Mouse (Mus musculus) hindbrain, embryonic 12.5 days (tissue): ENCODE results near the gene Hoxd4. TPM values are rescaled to one million over a fixed set of nuclear protein-coding genes. Genes with fewer than 3 reads are reported as not detected.

Source experiments
- ATAC-seq: fragments of 200-750 bp; cut with Nextera tagmentation; 2 replicates; pipeline ENCODE4 v1.8.0; 2017; ENCODE audit warnings: moderate TSS enrichment; ENCODE audit not compliant: low FRiP score
- H3K27ac ChIP-seq: fragments of 300-500 bp; sonication (generic); 2 replicates; pipeline ENCODE4 v1.5.1; 2016; ENCODE audit warnings: mild to moderate bottlenecking
- H3K27me3 ChIP-seq: fragments of 300-500 bp; sonication (generic); 2 replicates; pipeline ENCODE4 v1.6.1; 2016; ENCODE audit warnings: mild to moderate bottlenecking
- H3K36me3 ChIP-seq: fragments of 300-500 bp; sonication (generic); 2 replicates; pipeline ENCODE4 v1.6.1; 2016; ENCODE audit warnings: mild to moderate bottlenecking
- H3K4me1 ChIP-seq: fragments of 300-500 bp; sonication (generic); 2 replicates; pipeline ENCODE4 v1.6.1; 2016
- H3K4me2 ChIP-seq: fragments of 300-500 bp; sonication (generic); replicated peaks from 2 replicates; pipeline ENCODE4 v1.6.1; 2016; ENCODE audit warnings: mild to moderate bottlenecking
- H3K4me3 ChIP-seq: fragments of 300-500 bp; sonication (generic); 2 replicates; pipeline ENCODE4 v1.5.1; 2016; ENCODE audit warnings: mild to moderate bottlenecking
- H3K9ac ChIP-seq: fragments of 300-500 bp; sonication (generic); 2 replicates; pipeline ENCODE4 v1.6.1; 2016; ENCODE audit warnings: mild to moderate bottlenecking, moderate library complexity
- H3K9me3 ChIP-seq: fragments of 300-500 bp; sonication (generic); replicated peaks from 2 replicates; pipeline ENCODE4 v1.6.1; 2016; ENCODE audit warnings: mild to moderate bottlenecking
- WGBS: fragments of 180-500 bp; shearing (Covaris S2); methylation state at CpG from one replicate; pipeline ENCODE4 v1.1.7; 2016; 5-methylcytosine and 5-hydroxymethylcytosine counted together
- polyA plus RNA-seq: library from polyadenylated mRNA; unstranded; fragments of >200 nt; fragmentation: Nextera tagmentation; extraction: Ambion mirVana; gene quantifications from 2 replicates; pipeline ENCODE4 v1.2.1, GENCODE M21; 2016

The Hoxd4 gene
- polyA plus RNA-seq, 1 experiment from 2014 or later: 3.6 TPM

DNA sequence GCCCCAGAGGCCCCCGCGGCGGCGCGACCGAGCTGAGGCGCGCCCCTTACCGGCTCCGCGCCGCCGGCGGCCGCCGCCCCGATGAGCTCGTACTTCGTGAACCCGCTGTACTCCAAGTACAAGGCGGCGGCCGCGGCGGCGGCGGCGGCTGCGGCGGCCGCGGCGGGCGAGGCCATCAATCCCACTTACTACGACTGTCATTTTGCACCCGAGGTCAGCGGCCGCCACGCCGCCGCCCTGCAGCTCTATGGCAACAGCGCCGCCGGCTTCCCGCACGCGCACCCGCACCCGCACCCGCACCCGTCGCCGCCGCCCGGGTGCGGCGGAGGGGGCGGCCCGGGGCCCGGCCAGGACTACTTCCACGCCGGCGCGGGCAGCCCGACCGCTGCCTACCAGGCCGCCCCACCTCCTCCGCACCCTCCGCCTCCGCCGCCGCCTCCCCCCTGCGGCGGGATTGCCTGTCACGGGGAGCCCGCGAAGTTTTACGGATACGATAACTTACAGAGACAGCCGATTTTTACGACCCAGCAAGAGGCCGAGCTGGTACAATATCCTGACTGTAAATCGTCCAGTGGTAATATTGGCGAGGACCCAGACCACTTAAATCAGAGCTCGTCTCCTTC lies 6.2 kb upstream of the Hoxd4 start:
- Histone ChIP-seq H3K27me3 (peaks cover 89% of the 10 kb centered on the region), H3K27ac (no peak overlapping the region), H3K9me3 (no peaks in the 10 kb centered on the region), H3K4me3 (peak overlapping the region; percentile 36), H3K36me3 (no peaks in the 10 kb centered on the region), H3K9ac (peak overlapping the region; percentile 49; the same call in 1 of the 2 replicates), H3K4me2 (peak overlapping the region; percentile 60), H3K4me1 (peaks cover 11% of the 10 kb centered on the region)
- 1% methylated on average over 62 of the region's 85 CpGs for WGBS
- peak; percentile 19; the same call in 1 of the 2 replicates for ATAC-seq

DNA sequence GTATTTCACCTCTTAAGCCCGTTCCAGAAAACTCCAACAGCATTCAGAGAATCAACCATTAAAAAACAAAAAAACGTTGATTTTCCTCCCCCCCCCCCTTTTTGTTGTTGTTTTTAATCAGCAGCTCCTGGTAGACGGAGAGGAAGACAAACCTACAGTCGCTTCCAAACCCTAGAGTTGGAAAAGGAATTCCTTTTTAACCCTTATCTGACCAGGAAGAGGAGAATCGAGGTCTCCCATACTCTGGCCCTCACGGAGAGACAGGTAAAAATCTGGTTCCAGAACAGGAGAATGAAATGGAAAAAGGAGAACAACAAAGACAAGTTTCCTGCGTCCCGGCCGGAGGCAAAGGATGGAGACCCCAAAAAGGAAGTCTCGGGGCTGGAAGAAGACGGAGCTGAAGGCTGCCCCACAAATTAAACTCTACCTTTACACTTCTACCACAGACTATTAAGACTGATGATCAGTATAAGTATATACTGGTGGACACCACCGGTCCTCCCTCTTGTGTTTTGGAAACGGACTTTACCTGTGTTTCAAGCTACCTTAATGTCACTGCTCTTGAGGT lies 5.3 kb upstream of the Hoxd4 start:
- Histone ChIP-seq H3K27ac (no peak overlapping the region), H3K4me2 (no peak overlapping the region), H3K4me1 (peaks cover 11% of the 10 kb centered on the region), H3K9me3 (no peaks in the 10 kb centered on the region), H3K36me3 (no peaks in the 10 kb centered on the region), H3K4me3 (no peak overlapping the region), H3K27me3 (peaks cover 89% of the 10 kb centered on the region), H3K9ac (no peak overlapping the region)
- WGBS: 2% methylated on average over 13 of the region's 13 CpGs
- no peak for ATAC-seq

DNA sequence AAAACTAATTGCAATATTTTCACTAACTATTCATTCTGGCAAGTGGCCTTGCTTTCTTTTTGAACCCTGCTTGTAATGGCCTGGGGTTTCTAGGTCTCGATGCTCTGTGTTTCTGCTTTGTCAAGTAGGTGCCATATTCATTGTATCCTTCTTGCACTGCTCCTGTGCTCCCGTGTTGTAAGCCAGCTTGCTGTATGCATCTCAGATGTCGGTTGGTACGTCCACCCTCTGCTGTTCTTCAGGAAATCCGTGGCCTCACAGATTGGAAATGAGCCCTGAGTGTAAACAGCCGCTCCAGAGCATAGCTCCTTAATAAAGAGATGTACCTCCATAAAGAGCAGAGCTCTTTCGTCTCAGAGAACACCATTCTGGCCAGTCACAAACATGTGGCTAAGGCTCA lies 4.1 kb upstream of the Hoxd4 start:
- H3K9me3 ChIP-seq: no peaks in the 10 kb centered on the region
- H3K27ac ChIP-seq: no peak overlapping the region
- no peak overlapping the region for H3K4me2 ChIP-seq
- WGBS: 6% methylated on average over 7 of the region's 7 CpGs
- ATAC-seq: no peak
- peaks cover 18% of the 10 kb centered on the region for H3K4me1 ChIP-seq
- no peak overlapping the region for H3K9ac ChIP-seq
- H3K4me3 ChIP-seq: no peak overlapping the region
- peaks cover 91% of the 10 kb centered on the region for H3K27me3 ChIP-seq
- no peaks in the 10 kb centered on the region for H3K36me3 ChIP-seq

DNA sequence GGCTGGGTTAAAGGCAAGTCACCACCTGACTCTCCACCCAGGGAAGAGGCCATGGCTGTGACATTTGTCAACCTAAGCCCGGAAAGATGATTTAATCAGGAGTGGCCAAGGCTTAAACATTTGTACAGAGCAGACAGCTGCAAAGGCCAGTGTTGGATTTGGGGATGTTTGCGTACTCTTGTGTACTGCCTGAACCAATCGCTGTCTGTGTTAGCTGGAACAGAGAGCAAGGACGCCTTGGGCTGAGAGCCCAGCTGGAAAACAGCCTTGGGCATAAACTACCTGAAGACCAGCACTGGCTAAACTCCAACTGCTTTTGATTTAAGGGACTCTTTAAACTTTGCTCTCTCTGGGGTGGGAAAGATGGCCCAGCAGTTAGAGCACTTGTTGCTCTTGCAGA lies 3.1 kb upstream of the Hoxd4 start:
- Histone ChIP-seq H3K9ac (no peak overlapping the region), H3K9me3 (no peaks in the 10 kb centered on the region), H3K4me1 (peaks cover 18% of the 10 kb centered on the region), H3K4me2 (no peak overlapping the region), H3K4me3 (no peak overlapping the region), H3K27ac (no peak overlapping the region), H3K36me3 (no peaks in the 10 kb centered on the region), H3K27me3 (peaks cover 92% of the 10 kb centered on the region)
- WGBS: 7% methylated on average over 4 of the region's 4 CpGs
- ATAC-seq: no peak

DNA sequence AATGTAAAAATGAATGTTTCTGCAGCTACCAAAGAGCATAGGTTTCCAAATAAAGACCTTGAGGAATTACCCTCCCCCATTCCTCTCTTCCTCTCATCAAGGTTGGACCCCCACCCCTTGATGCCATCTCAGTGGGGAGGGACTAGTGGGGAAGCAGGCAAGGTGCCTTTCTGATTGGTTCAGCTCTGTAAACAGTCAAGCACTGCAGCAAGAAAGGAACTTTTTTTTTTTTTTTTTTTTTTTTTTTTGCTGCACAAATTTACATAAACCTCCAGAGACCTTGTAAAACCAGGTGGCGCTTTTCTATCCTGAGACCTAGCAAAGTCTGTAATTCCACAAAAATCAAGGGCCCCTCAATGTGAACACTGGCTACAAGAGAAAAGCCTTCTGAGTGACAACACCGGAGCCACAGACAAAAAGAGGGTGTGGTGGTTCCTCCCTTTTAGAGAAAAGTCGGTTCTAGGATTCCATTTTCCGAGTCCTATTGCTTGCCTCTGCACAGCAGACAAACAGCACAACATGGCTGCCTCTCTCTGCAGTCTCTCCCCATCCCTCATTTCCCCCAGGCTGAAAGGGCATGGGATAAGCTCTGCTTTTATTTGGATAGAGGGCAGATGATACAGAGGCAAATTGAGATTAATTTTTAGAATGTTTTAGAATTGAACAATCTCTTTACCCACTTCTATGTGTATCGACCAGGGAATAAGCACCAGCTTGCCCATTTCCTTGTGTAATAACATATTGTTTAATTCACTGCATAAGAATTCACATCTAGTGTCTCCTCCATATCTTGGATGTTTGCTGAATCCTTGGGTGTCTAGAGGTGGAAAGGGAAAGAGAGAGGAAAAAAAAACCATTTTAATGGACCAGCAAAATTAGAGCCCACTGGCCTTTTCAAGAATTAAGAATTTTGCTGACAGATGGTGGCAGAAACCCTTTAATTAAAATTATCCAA lies 2.0 kb upstream of the Hoxd4 start:
- Histone ChIP-seq H3K4me1 (peaks cover 16% of the 10 kb centered on the region), H3K27me3 (peaks cover 90% of the 10 kb centered on the region), H3K36me3 (no peaks in the 10 kb centered on the region), H3K4me3 (no peak overlapping the region), H3K9ac (no peak overlapping the region), H3K27ac (no peak overlapping the region), H3K4me2 (no peak overlapping the region), H3K9me3 (no peaks in the 10 kb centered on the region)
- 6% methylated on average over 5 of the region's 5 CpGs for WGBS
- no peak for ATAC-seq

DNA sequence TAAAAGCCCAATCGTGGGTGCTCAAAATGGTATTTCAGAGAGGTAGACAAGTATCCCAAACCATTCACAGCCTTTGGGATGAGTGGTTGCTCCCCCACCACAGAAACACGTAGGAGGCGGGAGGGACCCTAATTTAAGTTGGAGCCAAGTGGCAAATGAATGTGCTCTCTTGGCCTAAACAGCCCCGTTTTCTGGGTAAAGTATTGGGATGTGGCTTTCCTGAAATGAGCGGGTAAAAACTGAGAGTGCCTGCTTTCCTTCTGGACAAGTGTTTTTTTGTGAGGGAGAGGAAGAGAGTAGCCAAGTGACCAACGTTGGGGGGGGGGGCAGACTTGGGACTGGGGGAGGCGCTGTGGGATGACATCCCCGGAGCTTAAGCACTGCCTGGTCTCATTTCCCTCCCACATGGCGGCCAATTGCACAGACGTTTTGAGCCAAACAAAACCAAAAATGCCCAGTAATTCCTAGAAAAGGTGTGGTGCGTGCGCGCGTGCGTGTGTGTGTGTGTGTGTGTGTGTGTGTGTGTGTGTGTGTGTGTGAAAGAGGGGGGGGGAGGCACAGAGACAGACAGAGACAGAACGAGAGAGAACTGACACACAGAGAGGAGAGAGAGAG lies 693 bp upstream of the Hoxd4 start:
- no peak overlapping the region for H3K4me2 ChIP-seq
- H3K9ac ChIP-seq: no peak overlapping the region
- WGBS: under 1% methylated on average over 16 of the region's 16 CpGs
- H3K27me3 ChIP-seq: peaks cover 96% of the 10 kb centered on the region
- peaks cover 11% of the 10 kb centered on the region for H3K4me1 ChIP-seq
- no peak overlapping the region for H3K27ac ChIP-seq
- no peaks in the 10 kb centered on the region for H3K9me3 ChIP-seq
- ATAC-seq: no peak
- no peaks in the 10 kb centered on the region for H3K36me3 ChIP-seq
- no peak overlapping the region for H3K4me3 ChIP-seq

DNA sequence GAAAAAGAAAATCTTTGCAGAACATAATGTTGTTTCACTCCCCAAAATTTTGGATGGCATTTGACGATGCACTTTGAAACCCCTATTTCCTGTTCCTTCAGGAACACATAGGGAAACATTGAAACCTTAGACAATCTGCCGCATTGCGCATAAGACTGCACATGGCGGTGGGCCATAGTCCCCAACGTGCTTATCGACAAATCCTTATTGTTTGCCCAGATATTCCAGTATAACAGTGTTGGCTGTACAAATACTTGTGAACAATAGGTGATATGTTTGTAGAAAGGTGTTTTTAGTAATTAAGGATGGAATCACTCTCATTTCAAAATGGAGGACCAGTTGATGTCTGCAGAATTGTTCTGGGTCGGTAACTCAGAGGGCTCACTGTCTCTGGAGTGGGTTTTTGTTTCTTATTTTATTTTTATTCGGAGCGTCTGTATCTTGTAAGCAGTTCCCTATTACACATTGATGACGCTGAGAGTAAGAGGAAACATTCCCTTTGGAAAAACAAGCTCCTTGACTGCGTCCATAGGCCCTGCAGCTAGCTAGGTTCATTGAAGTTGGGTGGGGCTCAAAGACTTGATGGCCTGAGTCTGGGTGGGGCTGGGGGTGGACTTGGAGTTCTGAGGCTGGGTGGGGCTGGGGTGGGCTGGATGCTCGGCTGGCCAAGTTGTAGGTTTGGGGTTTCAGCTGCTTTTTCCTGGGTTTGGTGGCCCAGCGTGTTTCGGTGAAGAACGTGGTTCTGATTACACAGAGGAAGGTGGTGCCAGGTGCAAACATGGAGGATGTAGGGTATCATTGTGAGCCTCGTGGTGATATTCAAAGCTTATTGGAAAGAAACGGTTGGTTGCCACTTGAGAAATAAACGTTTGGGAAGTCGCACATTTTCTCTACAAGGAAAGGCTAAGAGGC lies 1.8 kb downstream of the Hoxd4 start:
- Histone ChIP-seq H3K9me3 (no peaks in the 10 kb centered on the region), H3K27ac (no peak overlapping the region), H3K9ac (no peak overlapping the region), H3K4me1 (peaks cover 11% of the 10 kb centered on the region), H3K4me2 (no peak overlapping the region), H3K4me3 (no peak overlapping the region), H3K36me3 (no peaks in the 10 kb centered on the region), H3K27me3 (peaks cover 98% of the 10 kb centered on the region)
- WGBS: 4% methylated on average over 19 of the region's 19 CpGs
- ATAC-seq: no peak

DNA sequence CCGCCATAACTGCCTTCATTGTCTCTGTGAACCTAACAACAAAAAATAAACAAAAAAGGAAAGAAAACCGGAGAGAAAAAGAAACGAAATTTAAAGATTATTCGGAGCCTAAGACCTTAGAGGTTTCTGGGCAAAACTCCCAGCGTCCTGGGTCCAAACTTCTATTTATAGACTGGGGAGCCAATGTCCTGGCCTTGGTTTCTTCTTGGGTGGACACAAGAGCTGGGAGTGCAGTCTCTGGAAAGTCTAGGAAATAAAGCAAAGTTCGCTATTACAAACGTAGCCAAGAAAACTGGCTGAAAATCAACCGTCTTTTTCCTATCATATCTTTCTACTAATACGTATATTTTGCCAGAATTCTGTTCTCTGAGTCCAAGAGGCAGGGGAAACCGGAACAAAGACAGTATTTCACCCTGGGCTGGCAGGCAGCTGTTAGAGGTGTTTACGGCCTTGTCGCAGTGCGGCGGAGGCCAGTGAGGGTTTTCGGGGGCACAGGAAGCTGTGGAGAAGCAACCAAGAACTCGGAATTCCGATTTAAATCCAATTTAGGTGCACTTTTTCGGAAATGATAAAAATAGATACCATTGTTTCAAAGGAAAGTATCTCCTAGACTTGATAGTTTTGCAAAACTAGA lies 2.5 kb downstream of the Hoxd4 start:
- H3K9ac ChIP-seq: no peak overlapping the region
- no peak overlapping the region for H3K4me2 ChIP-seq
- no peak overlapping the region for H3K27ac ChIP-seq
- no peaks in the 10 kb centered on the region for H3K9me3 ChIP-seq
- no peaks in the 10 kb centered on the region for H3K36me3 ChIP-seq
- H3K4me3 ChIP-seq: no peak overlapping the region
- H3K4me1 ChIP-seq: peaks cover 11% of the 10 kb centered on the region
- WGBS: 3% methylated on average over 18 of the region's 18 CpGs
- H3K27me3 ChIP-seq: peaks cover 98% of the 10 kb centered on the region
- ATAC-seq: no peak

DNA sequence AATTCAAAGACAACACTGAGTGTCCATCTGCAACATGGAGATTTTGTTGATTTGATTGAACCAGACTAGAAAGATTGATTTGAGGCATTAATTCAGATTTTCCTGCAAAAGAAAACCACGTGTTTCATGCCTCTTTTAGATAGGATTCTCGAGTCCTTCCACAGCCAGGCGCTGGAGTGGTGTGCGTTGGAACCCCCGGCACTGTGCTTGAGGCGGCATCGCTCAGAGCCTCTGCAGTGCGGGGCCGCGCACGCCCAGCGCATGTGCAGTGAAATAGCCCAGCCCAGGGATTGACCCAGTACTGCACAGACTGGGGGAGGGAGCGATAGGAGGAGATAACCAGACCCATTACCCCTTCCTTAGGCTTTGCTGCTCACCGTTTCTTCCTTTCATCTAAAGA lies 3.2 kb downstream of the Hoxd4 start:
- no peak overlapping the region for H3K4me2 ChIP-seq
- no peak for ATAC-seq

DNA sequence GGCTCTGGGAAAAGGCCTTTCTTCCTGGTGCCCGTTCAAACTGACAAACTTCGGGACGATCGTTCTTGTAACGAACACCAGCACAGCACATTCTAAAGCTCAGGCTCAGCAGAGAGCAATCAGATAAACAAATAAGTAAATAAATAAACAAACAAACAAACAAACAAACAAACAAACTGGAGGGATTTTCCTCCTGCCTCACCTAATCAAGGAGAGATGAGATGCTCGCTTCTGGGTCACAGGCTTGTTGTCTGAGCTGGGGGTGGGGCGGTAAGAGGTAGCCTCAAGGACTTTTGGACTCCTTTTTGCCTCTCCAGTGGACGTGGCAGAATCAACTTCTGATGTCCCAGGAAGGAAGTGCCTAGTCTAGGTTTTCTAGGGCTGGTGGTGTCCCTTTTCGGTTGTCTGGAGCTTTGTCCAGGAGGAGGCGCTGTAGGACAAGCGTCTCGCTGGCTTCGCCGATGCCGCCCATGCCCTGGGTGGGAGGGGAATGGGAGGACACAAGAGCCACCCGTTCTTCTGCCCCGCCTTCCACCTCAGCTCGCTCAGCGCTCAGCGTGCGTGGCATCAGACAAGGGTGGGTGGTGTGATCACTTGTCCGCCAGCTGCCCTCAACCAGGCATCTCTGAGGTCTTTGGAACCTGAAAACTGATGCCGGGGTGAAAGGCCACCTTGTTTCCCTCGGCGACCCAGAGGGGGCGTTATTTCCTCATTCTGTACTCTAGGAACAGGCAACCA lies 3.9 kb downstream of the Hoxd4 start:
- Histone ChIP-seq H3K9ac (no peak overlapping the region), H3K4me1 (peaks cover 11% of the 10 kb centered on the region), H3K27ac (no peak overlapping the region), H3K27me3 (peaks cover 98% of the 10 kb centered on the region), H3K4me3 (no peak overlapping the region), H3K4me2 (peak overlapping the region; percentile 54), H3K36me3 (no peaks in the 10 kb centered on the region), H3K9me3 (no peaks in the 10 kb centered on the region)
- peak; percentile 80 for ATAC-seq
- WGBS: 2% methylated on average over 26 of the region's 26 CpGs

More for the DNA sequence above, 3.2 kb downstream of the Hoxd4 start:
- peaks cover 11% of the 10 kb centered on the region for H3K4me1 ChIP-seq
- no peaks in the 10 kb centered on the region for H3K36me3 ChIP-seq
- 1% methylated on average over 14 of the region's 14 CpGs for WGBS
- H3K4me3 ChIP-seq: no peak overlapping the region
- no peaks in the 10 kb centered on the region for H3K9me3 ChIP-seq
- no peak overlapping the region for H3K27ac ChIP-seq
- peaks cover 98% of the 10 kb centered on the region for H3K27me3 ChIP-seq
- no peak overlapping the region for H3K9ac ChIP-seq

DNA sequence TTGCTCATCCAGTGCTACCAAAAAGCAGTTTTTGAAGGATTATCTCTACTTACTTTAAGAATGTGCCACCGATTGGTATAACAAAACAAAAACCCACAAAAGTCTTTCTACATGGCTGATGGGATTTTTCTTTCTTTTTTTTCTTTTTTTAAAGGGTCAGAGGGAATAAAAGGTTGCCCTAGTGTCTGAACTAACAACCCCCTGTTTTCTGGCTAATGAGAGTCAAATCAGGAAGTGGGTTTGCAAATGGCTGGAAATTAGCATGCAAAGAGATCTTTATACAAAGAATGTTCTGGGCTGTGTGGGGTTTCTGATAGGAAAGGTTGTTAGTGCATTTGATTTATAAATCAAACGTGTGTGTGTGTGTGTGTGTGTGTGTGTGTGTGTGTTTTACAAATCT lies 8.7 kb downstream of the Hoxd4 start:
- H3K27me3 ChIP-seq: peaks cover 100% of the 10 kb centered on the region
- H3K9ac ChIP-seq: no peak overlapping the region
- WGBS: 11% methylated on average over 2 of the region's 2 CpGs
- H3K27ac ChIP-seq: no peak overlapping the region
- H3K36me3 ChIP-seq: no peaks in the 10 kb centered on the region
- no peak overlapping the region for H3K4me2 ChIP-seq
- H3K4me1 ChIP-seq: peaks cover 2% of the 10 kb centered on the region; the same call in 1 of the 2 replicates
- H3K4me3 ChIP-seq: no peak overlapping the region
- H3K9me3 ChIP-seq: no peaks in the 10 kb centered on the region
- ATAC-seq: no peak
